Mouse (Mus musculus) G1E (cell line): ENCODE results near the gene Prcc.

Experiments
- CTCF ChIP-seq: IDR thresholded peaks from 2 replicates; pipeline ENCODE4 v1.5.1; 2012; ENCODE audit warnings: low read depth, low read length, inconsistent platforms, mixed read lengths
- GATA1 ChIP-seq: IDR thresholded peaks from 2 replicates; pipeline ENCODE4 v1.6.1; 2012; ENCODE audit warnings: borderline replicate concordance, low read length, inconsistent platforms, mixed read lengths
- POLR2AphosphoS5 ChIP-seq: IDR thresholded peaks from 2 replicates; pipeline ENCODE4 v1.6.1; 2012; ENCODE audit warnings: low read depth, low read length, inconsistent platforms; ENCODE audit not compliant: insufficient replicate concordance
- TAL1 ChIP-seq: conservative IDR thresholded peaks from 2 replicates; pipeline ENCODE4 v1.6.1; 2012; ENCODE audit warnings: low read depth, low read length, inconsistent platforms, mixed read lengths

GRCm38 (mm10) chr3:87934026-87934425 lies 48.6 kb upstream of the Prcc start:
- no peak for TF ChIP-seq CTCF
- TF ChIP-seq GATA1, result no peak
- no peak for TF ChIP-seq TAL1
- no peak for TF ChIP-seq POLR2AphosphoS5
